Mouse (Mus musculus): ENCODE data around the gene Olfr329-ps. TPM values are rescaled to one million over a fixed set of nuclear protein-coding genes. Genes with fewer than 3 reads are reported as not detected.
"Not testable (repeated sequence)": the region's sequence is repeated elsewhere in the genome, so short reads cannot be mapped to it uniquely, and the experiment has no call there.

The Olfr329-ps gene
- polyA plus RNA-seq, 1 experiment from 2014 or later, result not detected

DNA sequence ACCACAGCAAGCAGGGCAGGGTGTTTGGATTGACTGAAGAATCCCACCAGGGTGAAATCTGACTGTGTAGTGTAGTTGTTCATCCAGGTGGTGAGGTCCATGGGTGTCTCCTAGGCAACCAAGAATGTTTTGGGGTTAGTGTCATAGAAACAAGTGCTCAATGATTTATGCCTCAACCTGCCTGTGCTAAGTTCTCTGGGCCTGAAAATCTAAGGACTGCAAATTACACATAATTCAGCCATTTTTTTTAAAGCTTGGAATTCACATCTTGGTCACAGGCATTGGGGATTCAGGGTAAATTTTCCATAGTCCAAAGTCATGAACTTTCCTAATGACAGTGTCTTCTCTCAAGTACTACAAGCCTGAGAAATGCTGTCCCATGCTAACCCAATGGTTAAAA, 43.8 kb downstream of the Olfr329-ps start, which contains the start of gene Olfr331:
Gene Olfr331 (minus strand): TSS at position 101 of the 400 bp plus-strand sequence.
- not testable (repeated sequence) for H3K27me3 ChIP-seq; H3K9ac ChIP-seq; ATAC-seq; H3K4me3 ChIP-seq; H3K4me2 ChIP-seq; H3K9me3 ChIP-seq (replicated peaks); H3K27ac ChIP-seq; H3K4me1 ChIP-seq; H3K36me3 ChIP-seq (ENCODE audit: poor library complexity, severe bottlenecking)

DNA sequence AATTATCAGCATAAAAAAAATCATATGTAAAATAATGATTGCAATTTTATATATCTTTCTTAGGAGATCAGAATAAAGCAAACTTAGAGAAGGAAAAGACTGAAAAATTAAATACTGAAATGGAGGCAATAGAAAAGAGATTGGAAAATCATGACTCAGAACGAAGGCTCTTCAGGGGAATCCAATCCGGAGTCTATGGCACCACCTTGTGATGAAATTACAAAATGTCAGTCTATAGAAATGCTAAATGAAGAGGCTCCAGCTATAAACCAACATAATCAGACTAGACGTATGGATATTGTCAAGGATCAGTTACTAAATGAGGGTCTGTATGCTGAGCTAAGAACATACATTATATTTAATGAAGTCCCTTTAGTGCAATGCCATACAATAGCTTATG, 46.9 kb downstream of the Olfr329-ps start:
- no peaks in the 10 kb centered on the region for H3K36me3 ChIP-seq (ENCODE audit: poor library complexity, severe bottlenecking)
- no peak overlapping the region for H3K4me2 ChIP-seq
- H3K4me1 ChIP-seq, result no peaks in the 10 kb centered on the region
- H3K9me3 ChIP-seq (replicated peaks), result no peaks in the 10 kb centered on the region
- no peaks in the 10 kb centered on the region for H3K27me3 ChIP-seq
- ATAC-seq, result no peak
- no peak overlapping the region for H3K27ac ChIP-seq
- 58% methylated on average over 3 of the region's 3 CpGs for WGBS
- H3K4me3 ChIP-seq, result no peak overlapping the region
- H3K9ac ChIP-seq, result no peak overlapping the region

GRCm38 (mm10) chr11:58498761-58499160, 47.5 kb downstream of the Olfr329-ps start:
- no peak overlapping the region for H3K9ac ChIP-seq
- no peak overlapping the region for H3K4me2 ChIP-seq
- no peak overlapping the region for H3K27ac ChIP-seq
- no peak for ATAC-seq
- H3K36me3 ChIP-seq (ENCODE audit: poor library complexity, severe bottlenecking), result no peaks in the 10 kb centered on the region
- no peaks in the 10 kb centered on the region for H3K4me1 ChIP-seq
- H3K4me3 ChIP-seq, result no peak overlapping the region
- no peaks in the 10 kb centered on the region for H3K27me3 ChIP-seq
- H3K9me3 ChIP-seq (replicated peaks), result no peaks in the 10 kb centered on the region
- 81% methylated on average over 9 of the region's 9 CpGs for WGBS

GRCm38 (mm10) chr11:58492455-58492854, 53.8 kb downstream of the Olfr329-ps start, which contains the start of gene Olfr332:
TSS of gene Olfr332 (minus strand) at chr11:58492555.
- Histone ChIP-seq H3K27me3 (no peaks in the 10 kb centered on the region), H3K36me3 (ENCODE audit: poor library complexity, severe bottlenecking) (no peaks in the 10 kb centered on the region), H3K9ac (no peak within 1 kb of the TSS), H3K4me2 (no peak within 1 kb of the TSS), H3K4me1 (no peaks in the 10 kb centered on the region), H3K9me3 (replicated peaks) (no peaks in the 10 kb centered on the region), H3K4me3 (no peak within 1 kb of the TSS), H3K27ac (no peak within 1 kb of the TSS)
- 80% methylated on average over 2 of the region's 2 CpGs for WGBS
- ATAC-seq, result no peak

Other genes starting within 250 kb of the Olfr329-ps start
- gene Zfp692, start 239.4 kb downstream of the Olfr329-ps start, polyA plus RNA-seq (2015; fragmentation: Nextera tagmentation; extraction: Ambion mirVana), result 28.9 and 31.4 TPM in 2 replicates
- gene Zfp672, start 216.1 kb downstream of the Olfr329-ps start, polyA plus RNA-seq (2015; fragmentation: Nextera tagmentation; extraction: Ambion mirVana), result 38.1 and 40.5 TPM in 2 replicates
- gene Sh3bp5l, start 215.7 kb downstream of the Olfr329-ps start, polyA plus RNA-seq (2015; fragmentation: Nextera tagmentation; extraction: Ambion mirVana), result 43.9 and 48.0 TPM in 2 replicates
- gene Lypd8, start 167.4 kb downstream of the Olfr329-ps start, polyA plus RNA-seq (2015; fragmentation: Nextera tagmentation; extraction: Ambion mirVana), result 0.31 TPM in 1 of 2 replicates, not detected in the other
- gene 1810065E05Rik, start 125.3 kb downstream of the Olfr329-ps start, polyA plus RNA-seq (2015; fragmentation: Nextera tagmentation; extraction: Ambion mirVana), result not detected in 2 replicates
- not detected in 2 replicates for gene Gm12253, start 113.9 kb downstream of the Olfr329-ps start, polyA plus RNA-seq (2015; fragmentation: Nextera tagmentation; extraction: Ambion mirVana)
- gene Lypd9, start 93.5 kb downstream of the Olfr329-ps start, polyA plus RNA-seq (2015; fragmentation: Nextera tagmentation; extraction: Ambion mirVana), result not detected in 2 replicates
- not detected in 2 replicates for gene Olfr30, start 84.2 kb downstream of the Olfr329-ps start, polyA plus RNA-seq (2015; fragmentation: Nextera tagmentation; extraction: Ambion mirVana)
- not detected in 2 replicates for gene Olfr332, start 53.9 kb downstream of the Olfr329-ps start, polyA plus RNA-seq (2015; fragmentation: Nextera tagmentation; extraction: Ambion mirVana)
- not detected in 2 replicates for gene Olfr331, start 43.9 kb downstream of the Olfr329-ps start, polyA plus RNA-seq (2015; fragmentation: Nextera tagmentation; extraction: Ambion mirVana)
- not detected in 2 replicates for gene Olfr330, start 11.6 kb downstream of the Olfr329-ps start, polyA plus RNA-seq (2015; fragmentation: Nextera tagmentation; extraction: Ambion mirVana)
- not detected in 2 replicates for gene Olfr328, start 9.2 kb upstream of the Olfr329-ps start, polyA plus RNA-seq (2015; fragmentation: Nextera tagmentation; extraction: Ambion mirVana)
- gene Olfr224, start 24.1 kb upstream of the Olfr329-ps start, polyA plus RNA-seq (2015; fragmentation: Nextera tagmentation; extraction: Ambion mirVana), result not detected in 2 replicates
- gene Olfr325, start 31.3 kb upstream of the Olfr329-ps start, polyA plus RNA-seq (2015; fragmentation: Nextera tagmentation; extraction: Ambion mirVana), result not detected in 2 replicates
- not detected in 2 replicates for gene Olfr324, start 48.7 kb upstream of the Olfr329-ps start, polyA plus RNA-seq (2015; fragmentation: Nextera tagmentation; extraction: Ambion mirVana)
- gene 2210407C18Rik, start 69.7 kb upstream of the Olfr329-ps start, polyA plus RNA-seq (2015; fragmentation: Nextera tagmentation; extraction: Ambion mirVana), result not detected in 2 replicates
- not detected in 2 replicates for gene Olfr323, start 84.1 kb upstream of the Olfr329-ps start, polyA plus RNA-seq (2015; fragmentation: Nextera tagmentation; extraction: Ambion mirVana)
- 0.10 TPM in 1 of 2 replicates, not detected in the other for gene Trim58, start 94.0 kb upstream of the Olfr329-ps start, polyA plus RNA-seq (2015; fragmentation: Nextera tagmentation; extraction: Ambion mirVana)
- gene Olfr322, start 112.4 kb upstream of the Olfr329-ps start, polyA plus RNA-seq (2015; fragmentation: Nextera tagmentation; extraction: Ambion mirVana), result not detected in 2 replicates
- gene Olfr320, start 134.7 kb upstream of the Olfr329-ps start, polyA plus RNA-seq (2015; fragmentation: Nextera tagmentation; extraction: Ambion mirVana), result not detected in 2 replicates
- gene Olfr319, start 152.7 kb upstream of the Olfr329-ps start, polyA plus RNA-seq (2015; fragmentation: Nextera tagmentation; extraction: Ambion mirVana), result not detected in 2 replicates
- gene Olfr318, start 177.6 kb upstream of the Olfr329-ps start, polyA plus RNA-seq (2015; fragmentation: Nextera tagmentation; extraction: Ambion mirVana), result not detected in 2 replicates
- gene Olfr317, start 192.8 kb upstream of the Olfr329-ps start, polyA plus RNA-seq (2015; fragmentation: Nextera tagmentation; extraction: Ambion mirVana), result 0.09 TPM in 1 of 2 replicates, not detected in the other
- not detected in 2 replicates for gene Olfr316, start 206.3 kb upstream of the Olfr329-ps start, polyA plus RNA-seq (2015; fragmentation: Nextera tagmentation; extraction: Ambion mirVana)
- gene Olfr315, start 226.8 kb upstream of the Olfr329-ps start, polyA plus RNA-seq (2015; fragmentation: Nextera tagmentation; extraction: Ambion mirVana), result not detected in 2 replicates
- gene Olfr314, start 236.5 kb upstream of the Olfr329-ps start, polyA plus RNA-seq (2015; fragmentation: Nextera tagmentation; extraction: Ambion mirVana), result not detected in 2 replicates